Mouse (Mus musculus): ENCODE measurements around the gene Hspbap1.

The Hspbap1 gene

DNA sequence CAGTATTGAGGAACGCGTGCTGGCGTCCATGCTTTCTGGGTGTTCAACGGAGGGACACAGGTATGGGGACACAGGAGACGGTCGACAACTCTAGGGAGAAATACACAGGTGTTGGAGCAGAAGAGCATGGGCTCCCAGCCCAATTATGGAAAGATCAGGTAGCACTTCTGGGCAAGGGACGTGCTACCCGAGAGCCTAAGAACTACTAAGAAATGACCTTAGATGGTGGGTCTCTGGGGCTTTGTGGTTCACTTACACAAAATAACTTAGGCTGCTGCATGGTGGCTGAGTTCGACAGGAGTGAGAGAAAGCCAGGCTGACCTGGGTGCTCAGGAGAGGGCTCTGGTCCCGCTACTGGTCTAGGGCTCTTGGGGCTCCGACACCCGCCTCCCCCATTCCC, 101.7 kb downstream of the Hspbap1 start:
- DNase-seq (ENCODE audit: low read depth, low spot score): no peak

- DNase-seq (ENCODE audit: low read depth, low spot score): no peak
Observed at GRCm38 (mm10) chr16:35872410-35873006, 102.3 kb downstream of the Hspbap1 start.

GRCm38 (mm10) chr16:35874416-35874815, 104.2 kb downstream of the Hspbap1 start:
- peak; percentile 69 for DNase-seq (ENCODE audit: low read depth, low spot score)
